Mouse (Mus musculus): Measurements from ENCODE around the gene Miga1.

- TF ChIP-seq GATA1 (IDR thresholded peaks at IDR 0.05; ENCODE audit: borderline replicate concordance, low read length) (no peak), FLI1 (IDR thresholded peaks at IDR 0.05; ENCODE audit: low read length) (no peak)
Measured at GRCm38 (mm10) chr3:152264830-152265229, 75.4 kb downstream of the Miga1 start.

Measured in megakaryocyte, embryonic 14.5 days (primary cell).